Mouse (Mus musculus): ENCODE data around the gene Hmcn1.

The Hmcn1 gene

GRCm38 (mm10) chr1:150697749-150698148 is 295.5 kb downstream of the Hmcn1 start:
- in situ Hi-C loops (cut with MboI; ENCODE audit: low sequenced_read_pairs): no loop called here

GRCm38 (mm10) chr1:150682044-150682443 is 311.2 kb downstream of the Hmcn1 start:
- in situ Hi-C loops (cut with MboI; ENCODE audit: low sequenced_read_pairs): no loop called here

- in situ Hi-C loops (cut with MboI; ENCODE audit: low sequenced_read_pairs): no loop called here
Observed at GRCm38 (mm10) chr1:150681433-150681832, 311.8 kb downstream of the Hmcn1 start.

- in situ Hi-C loops (cut with MboI; ENCODE audit: low sequenced_read_pairs): no loop called here
Observed at GRCm38 (mm10) chr1:150681006-150681405, 312.2 kb downstream of the Hmcn1 start.

- in situ Hi-C loops (cut with MboI; ENCODE audit: low sequenced_read_pairs): no loop called here
Observed at GRCm38 (mm10) chr1:150680345-150680744, 312.9 kb downstream of the Hmcn1 start.

- in situ Hi-C loops (cut with MboI; ENCODE audit: low sequenced_read_pairs): no loop called here
Observed at GRCm38 (mm10) chr1:150645314-150645713, 347.9 kb downstream of the Hmcn1 start.

- in situ Hi-C loops (cut with MboI; ENCODE audit: low sequenced_read_pairs): no loop called here
Observed at GRCm38 (mm10) chr1:150639522-150639921, 353.7 kb downstream of the Hmcn1 start.

GRCm38 (mm10) chr1:150632506-150632905 is 360.7 kb downstream of the Hmcn1 start:
- in situ Hi-C loops (cut with MboI; ENCODE audit: low sequenced_read_pairs): no loop called here

- in situ Hi-C loops (cut with MboI; ENCODE audit: low sequenced_read_pairs): no loop called here
Observed at GRCm38 (mm10) chr1:150631856-150632171, 361.4 kb downstream of the Hmcn1 start.

- in situ Hi-C loops (cut with MboI; ENCODE audit: low sequenced_read_pairs): no loop called here
Observed at GRCm38 (mm10) chr1:150631035-150631855, 362.0 kb downstream of the Hmcn1 start.

GRCm38 (mm10) chr1:150623226-150623625 is 370.0 kb downstream of the Hmcn1 start:
- in situ Hi-C loops (cut with MboI; ENCODE audit: low sequenced_read_pairs): no loop called here

GRCm38 (mm10) chr1:150610539-150610938 is 382.7 kb downstream of the Hmcn1 start:
- in situ Hi-C loops (cut with MboI; ENCODE audit: low sequenced_read_pairs): no loop called here

- in situ Hi-C loops (cut with MboI; ENCODE audit: low sequenced_read_pairs): no loop called here
Observed at GRCm38 (mm10) chr1:150606173-150606572, 387.1 kb downstream of the Hmcn1 start.

GRCm38 (mm10) chr1:150593614-150594013 is 399.6 kb downstream of the Hmcn1 start:
- in situ Hi-C loops (cut with MboI; ENCODE audit: low sequenced_read_pairs): no loop called here

GRCm38 (mm10) chr1:150591253-150591652 is 402.0 kb downstream of the Hmcn1 start:
- in situ Hi-C loops (cut with MboI; ENCODE audit: low sequenced_read_pairs): no loop called here

GRCm38 (mm10) chr1:150587410-150587809 is 405.8 kb downstream of the Hmcn1 start:
- in situ Hi-C loops (cut with MboI; ENCODE audit: low sequenced_read_pairs): no loop called here

GRCm38 (mm10) chr1:150584477-150584876 is 408.8 kb downstream of the Hmcn1 start:
- in situ Hi-C loops (cut with MboI; ENCODE audit: low sequenced_read_pairs): no loop called here

GRCm38 (mm10) chr1:150583734-150584133 is 409.5 kb downstream of the Hmcn1 start:
- in situ Hi-C loops (cut with MboI; ENCODE audit: low sequenced_read_pairs): no loop called here

GRCm38 (mm10) chr1:150580561-150580960 is 412.7 kb downstream of the Hmcn1 start:
- in situ Hi-C loops (cut with MboI; ENCODE audit: low sequenced_read_pairs): no loop called here

- in situ Hi-C loops (cut with MboI; ENCODE audit: low sequenced_read_pairs): no loop called here
Observed at GRCm38 (mm10) chr1:150573407-150573806, 419.8 kb downstream of the Hmcn1 start.

GRCm38 (mm10) chr1:150570562-150571156 is 422.6 kb downstream of the Hmcn1 start:
- in situ Hi-C loops (cut with MboI; ENCODE audit: low sequenced_read_pairs): no loop called here

GRCm38 (mm10) chr1:150569820-150570543 is 423.3 kb downstream of the Hmcn1 start:
- in situ Hi-C loops (cut with MboI; ENCODE audit: low sequenced_read_pairs): no loop called here

Measured in CH12F3 (cell line).